9 mouse cellular contexts compared by ENCODE assay signal in genomic region chr10:95043978-95044377, GRCm38 (mm10).
DNase-seq lines count a peak whose midpoint lies in the region; ATAC-seq and TF ChIP-seq lines count a peak whose summit lies in the region.
"Had no signal": no experiment of that assay in that cellular context is flagged by ENCODE, and none has a peak within 500 bp of the region (broad histone marks: within the 10 kb centered on the region; RNA-seq: fewer than 3 reads in every experiment).

No protein-coding gene starts in this region.

- H3K4me3 ChIP-seq in hindbrain, embryonic 14.5 days (replicated peaks; ENCODE audit: low read length), result no peak overlapping the region
- no peak overlapping the region for H3K4me3 ChIP-seq in hindbrain, postnatal 0 days (ENCODE audit: low read length)
- no peak overlapping the region for H3K4me3 ChIP-seq in kidney, embryonic 15.5 days (replicated peaks)
- H3K4me3 ChIP-seq in heart, adult 2 months, result no peak overlapping the region

- no peak for TF ChIP-seq CTCF in hindbrain, postnatal 0 days (IDR thresholded peaks at IDR 0.05; ENCODE audit: low read depth)
- TF ChIP-seq CTCF in heart, adult 2 months (IDR thresholded peaks at IDR 0.05), result no peak

- TF ChIP-seq EP300 in heart, adult 2 months (IDR thresholded peaks at IDR 0.05; ENCODE audit: insufficient read depth, low read depth, low read length), result no peak

- no peak for ATAC-seq in hindbrain, embryonic 14.5 days (ENCODE audit: low FRiP score)
- no peak for ATAC-seq in hindbrain, postnatal 0 days
- ATAC-seq in kidney, embryonic 15.5 days (replicated peaks; ENCODE audit: low FRiP score), result peak; percentile 36; the same call in 1 of the 2 replicates

- H3K9me3 ChIP-seq in hindbrain, embryonic 14.5 days (ENCODE audit: control insufficient read depth, low read length), result no peaks in the 10 kb centered on the region
- H3K9me3 ChIP-seq in hindbrain, postnatal 0 days (ENCODE audit: low read length), result no peaks in the 10 kb centered on the region
- no peaks in the 10 kb centered on the region for H3K9me3 ChIP-seq in kidney, embryonic 15.5 days (replicated peaks)

- intact Hi-C loops in heart, adult 2 months (cut with DNase I), result no loop called here

- H3K4me1 ChIP-seq in hindbrain, embryonic 14.5 days (replicated peaks; ENCODE audit: control insufficient read depth, insufficient read depth, low read length), result peaks cover 30% of the 10 kb centered on the region
- H3K4me1 ChIP-seq in hindbrain, postnatal 0 days (ENCODE audit: insufficient read depth, low read length), result no peaks in the 10 kb centered on the region
- H3K4me1 ChIP-seq in kidney, embryonic 15.5 days, result peaks cover 9% of the 10 kb centered on the region; the same call in 1 of the 2 replicates
- H3K4me1 ChIP-seq in heart, adult 2 months (ENCODE audit: control insufficient read depth, insufficient read depth, low read length), result no peaks in the 10 kb centered on the region

- TF ChIP-seq POLR2A in heart, adult 2 months (IDR thresholded peaks at IDR 0.05; ENCODE audit: insufficient read depth, low read depth, low read length), result no peak

- no peaks in the 10 kb centered on the region for H3K36me3 ChIP-seq in hindbrain, embryonic 14.5 days (replicated peaks; ENCODE audit: control insufficient read depth, insufficient read depth)
- no peaks in the 10 kb centered on the region for H3K36me3 ChIP-seq in hindbrain, postnatal 0 days (ENCODE audit: insufficient read depth, low read length)
- H3K36me3 ChIP-seq in kidney, embryonic 15.5 days, result no peaks in the 10 kb centered on the region
- H3K36me3 ChIP-seq in heart, adult 2 months (ENCODE audit: control insufficient read depth, insufficient read depth, low read length), result no peaks in the 10 kb centered on the region

- no peak for DNase-seq in hindbrain, embryonic 14.5 days (ENCODE audit: low spot score)
- DNase-seq in hindbrain, postnatal 0 days (ENCODE audit: low spot score), result no peak
- peak; percentile 47 for DNase-seq in embryo, embryonic 11 days
- peak; percentile 63 for DNase-seq in lung, postnatal 10 days
- DNase-seq in heart, adult 2 months, result no peak
- no peak for DNase-seq in thymus, adult 18-20 months
- no peak for DNase-seq in layer of hippocampus, postnatal 25 days (ENCODE audit: extremely low spot score in 1 of 2, low spot score in 1 of 2)
- DNase-seq: cerebellum, adult 8-10 months had no signal

- H3K27ac ChIP-seq in hindbrain, embryonic 14.5 days, result peak overlapping the region; percentile 38; the same call in 1 of the 2 replicates
- no peak overlapping the region for H3K27ac ChIP-seq in hindbrain, postnatal 0 days
- H3K27ac ChIP-seq in kidney, embryonic 15.5 days, result no peak overlapping the region
- no peak overlapping the region for H3K27ac ChIP-seq in heart, adult 2 months

- no peaks in the 10 kb centered on the region for H3K27me3 ChIP-seq in hindbrain, embryonic 14.5 days (ENCODE audit: control insufficient read depth, insufficient read depth, low read length)
- H3K27me3 ChIP-seq in hindbrain, postnatal 0 days (ENCODE audit: insufficient read depth, low read length), result no peaks in the 10 kb centered on the region
- no peaks in the 10 kb centered on the region for H3K27me3 ChIP-seq in kidney, embryonic 15.5 days
- H3K27me3 ChIP-seq in heart, adult 2 months (ENCODE audit: control insufficient read depth, insufficient read depth, low read length), result no peaks in the 10 kb centered on the region

- H3K79me2 ChIP-seq in heart, adult 2 months (replicated peaks; ENCODE audit: control insufficient read depth, insufficient read depth, low read length), result no peaks in the 10 kb centered on the region

- H3K4me2 ChIP-seq in hindbrain, embryonic 14.5 days (replicated peaks), result no peak overlapping the region
- no peak overlapping the region for H3K4me2 ChIP-seq in hindbrain, postnatal 0 days (ENCODE audit: low read depth, low read length)
- H3K4me2 ChIP-seq in kidney, embryonic 15.5 days, result no peak overlapping the region

- no peak overlapping the region for H3K9ac ChIP-seq in hindbrain, embryonic 14.5 days
- no peak overlapping the region for H3K9ac ChIP-seq in hindbrain, postnatal 0 days (replicated peaks; ENCODE audit: low read length)
- H3K9ac ChIP-seq in kidney, embryonic 15.5 days, result no peak overlapping the region
- H3K9ac ChIP-seq in heart, adult 2 months (ENCODE audit: low read depth, low read length), result no peak overlapping the region

- 19% methylated on average over 7 of the region's 7 CpGs for WGBS in hindbrain, embryonic 14.5 days
- 18% methylated on average over 7 of the region's 7 CpGs for WGBS in hindbrain, postnatal 0 days
- 17% methylated on average over 7 of the region's 7 CpGs for WGBS in kidney, embryonic 15.5 days
- 45% methylated on average over 7 of the region's 7 CpGs for whole genome bisulfite sequencing in heart, adult 2 months

Comparison
In these comparisons a context has a peak if more than half of its experiments do, and no peak if none do; other contexts are left out.
1. DNase-seq: peak in embryo, embryonic 11 days (single experiment) and lung, postnatal 10 days (single experiment); none in hindbrain, embryonic 14.5 days (single experiment), hindbrain, postnatal 0 days (single experiment), heart, adult 2 months (0 of 2), thymus, adult 18-20 months (0 of 2) and layer of hippocampus, postnatal 25 days (0 of 2).